Mouse (Mus musculus): ENCODE results near the gene Gm3448.

The Gm3448 gene

GRCm38 (mm10) chr17:14958686-14959327 lies 82.5 kb downstream of the Gm3448 start:
- DNase-seq, result no peak

- DNase-seq, result no peak
These were observed 87.9 kb downstream of the Gm3448 start for GRCm38 (mm10) chr17:14953452-14953851.

GRCm38 (mm10) chr17:14949161-14949827 lies 92.0 kb downstream of the Gm3448 start:
- DNase-seq, result no peak
